Mouse (Mus musculus) frontal cortex, postnatal 10 days (tissue): ENCODE measurements around the gene Cyp4f16.
"Not testable (repeated sequence)": the region's sequence is repeated elsewhere in the genome, so short reads cannot be mapped to it uniquely, and the experiment has no call there.

ENCODE experiments used
- DNase-seq, 2 experiments: peaks; one replicate each; pipeline ENCODE4 v3.0.0; 2022; ENCODE audit warnings: low spot score in 2 of 2, mixed read lengths in 1 of 2

Cyp4f16 gene

DNA sequence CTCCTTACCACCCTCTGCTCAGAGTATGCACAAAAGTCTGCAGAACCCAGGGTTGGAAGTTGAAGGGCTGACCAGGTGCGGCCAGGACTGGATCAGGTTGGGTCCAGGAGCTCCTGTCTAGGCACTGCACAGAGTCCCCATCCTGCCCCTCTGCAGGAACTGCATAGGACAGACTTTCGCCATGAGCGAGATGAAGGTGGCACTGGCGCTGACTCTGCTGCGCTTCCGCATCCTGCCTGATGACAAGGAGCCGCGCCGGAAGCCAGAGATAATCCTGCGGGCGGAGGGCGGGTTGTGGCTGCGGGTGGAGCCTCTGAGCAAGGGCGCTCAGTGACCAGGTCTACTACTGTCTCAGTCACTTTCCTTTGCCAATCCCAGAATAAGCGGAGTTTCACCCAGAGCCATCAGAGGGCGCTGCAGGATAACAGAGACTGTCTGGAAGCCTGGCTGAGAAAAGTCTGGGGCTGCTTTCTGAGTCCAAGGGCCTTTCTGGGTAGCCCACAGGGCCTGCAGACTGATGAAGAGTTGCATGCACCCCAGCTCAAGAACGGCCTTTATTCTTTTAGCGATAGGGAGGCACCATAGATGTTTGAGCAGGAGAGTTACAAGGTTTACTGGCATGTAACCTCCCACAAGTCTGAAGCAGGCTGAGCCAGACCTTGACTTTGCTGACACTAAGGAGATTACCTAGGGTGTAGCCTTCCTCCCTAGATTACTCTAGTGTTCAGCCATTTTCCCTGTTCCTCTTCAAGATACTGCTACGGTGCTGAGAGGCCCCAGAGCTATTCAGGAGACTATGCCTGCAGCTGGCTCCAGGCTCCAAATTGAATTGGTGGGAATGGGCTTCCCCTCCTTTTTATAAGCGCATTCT is 14.8 kb downstream of the Cyp4f16 start:
- peak; percentile 72 to 80 for DNase-seq

DNA sequence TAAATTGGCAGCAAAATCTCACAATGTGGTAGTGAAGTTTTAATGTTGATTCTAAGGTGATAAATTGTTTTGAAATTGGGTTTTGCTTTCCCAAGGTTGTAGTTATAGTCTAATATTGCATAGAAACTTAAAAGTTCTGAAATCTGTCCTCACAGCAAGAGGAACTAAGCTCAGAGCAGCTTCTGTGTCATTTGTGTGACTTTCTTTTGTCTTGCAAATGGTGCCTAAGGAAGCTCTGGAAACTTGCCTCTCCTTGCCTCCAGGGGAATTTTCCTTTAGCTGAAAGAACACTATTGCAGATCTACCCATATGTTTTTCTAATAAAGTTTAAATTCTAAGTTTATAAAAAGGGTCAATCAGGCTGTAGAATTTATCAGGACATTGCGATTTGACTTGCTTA is 16.7 kb downstream of the Cyp4f16 start:
- DNase-seq, result not testable (repeated sequence)

DNA sequence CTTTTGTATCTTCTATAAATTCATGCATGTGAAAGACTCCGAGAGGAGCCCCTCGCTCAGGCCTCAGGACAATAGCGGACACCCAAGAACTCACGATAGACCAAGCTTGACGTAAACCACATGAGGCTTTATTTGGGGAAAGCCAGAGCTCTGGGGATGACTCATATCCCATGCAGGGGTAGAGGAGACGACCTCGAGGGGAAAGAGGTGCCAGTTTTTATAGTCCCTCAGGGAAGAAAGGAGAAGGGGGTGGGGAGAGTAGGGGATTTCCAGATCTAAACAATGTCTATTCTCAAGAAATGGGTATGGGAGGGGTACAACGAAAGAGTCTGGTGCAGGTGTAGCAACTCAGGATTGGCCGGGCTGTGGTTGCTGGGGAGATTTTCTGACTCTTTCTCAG is 18.0 kb downstream of the Cyp4f16 start:
- DNase-seq, result not testable (repeated sequence)

DNA sequence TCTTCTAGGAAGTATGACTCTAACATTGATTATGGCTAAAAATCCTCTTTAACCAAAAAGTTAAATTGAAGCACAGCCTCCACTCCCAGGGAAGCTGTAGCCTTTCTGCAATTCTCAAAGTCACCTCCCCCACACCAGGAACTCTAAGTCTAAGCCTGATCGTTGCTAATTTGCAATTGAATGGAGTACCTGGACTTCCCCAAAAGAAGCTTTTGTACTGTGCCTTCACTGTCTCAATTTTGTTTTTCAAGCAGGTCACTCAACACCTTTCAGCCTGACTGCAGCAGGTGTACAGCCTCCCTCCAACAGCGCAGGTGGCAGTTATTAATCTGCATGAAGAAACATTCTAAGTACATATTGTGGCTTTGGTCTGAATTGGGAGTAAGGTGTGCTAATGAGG is 26.9 kb downstream of the Cyp4f16 start:
- DNase-seq, result not testable (repeated sequence)

DNA sequence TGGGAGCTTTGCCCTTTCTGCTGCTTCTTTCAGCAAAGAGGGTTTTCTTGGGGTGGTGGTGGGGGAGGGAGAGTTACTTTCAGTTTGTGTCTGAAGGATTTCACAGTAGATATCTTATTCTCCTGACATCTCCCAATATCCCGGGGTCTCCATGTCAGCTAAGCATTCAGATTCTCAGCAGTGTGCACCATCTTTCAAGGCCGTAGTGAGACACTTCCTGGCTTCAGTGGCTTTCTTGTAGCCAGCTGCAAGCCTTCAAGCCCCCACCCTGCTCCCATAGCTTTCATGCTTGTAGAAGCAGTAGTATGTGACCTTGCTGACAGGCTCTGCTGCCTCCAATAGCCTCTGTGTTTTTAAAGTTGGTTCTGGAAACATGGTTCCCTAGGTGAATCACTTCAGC is 36.9 kb downstream of the Cyp4f16 start:
- DNase-seq, result not testable (repeated sequence)

DNA sequence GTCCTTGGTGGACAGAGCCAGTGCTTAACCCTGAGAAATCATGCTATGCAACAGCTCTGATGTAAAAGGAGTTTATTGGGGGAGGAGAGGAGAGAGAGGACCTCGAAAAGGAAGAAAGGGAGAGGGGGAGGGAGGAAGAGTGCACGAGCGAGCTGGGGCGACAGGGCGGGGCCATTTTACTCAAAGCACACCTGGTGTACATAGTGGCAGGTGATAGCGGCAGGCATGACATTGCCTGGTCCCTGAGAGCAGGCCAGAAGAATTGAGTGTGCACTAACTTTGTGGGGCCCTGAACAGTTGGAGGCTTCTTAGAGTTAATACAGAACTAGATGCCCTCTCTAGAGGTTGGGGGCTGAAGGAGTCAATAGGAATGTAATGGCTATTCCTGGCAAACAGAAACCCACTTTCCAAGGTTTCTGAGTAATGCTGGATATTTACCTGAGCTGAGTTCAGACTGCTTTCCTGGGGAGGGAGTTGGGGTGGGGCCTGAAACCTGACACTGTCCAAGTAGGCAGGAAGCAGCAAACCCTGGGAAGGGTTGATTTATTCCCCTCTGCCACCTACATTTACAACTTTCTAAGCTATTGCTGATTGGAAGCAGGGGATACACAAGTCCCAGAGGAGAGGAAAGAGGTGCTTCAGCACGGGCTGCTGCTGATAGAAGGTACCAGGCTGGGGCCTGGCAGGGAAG is 41.3 kb downstream of the Cyp4f16 start:
- no peak for DNase-seq

DNA sequence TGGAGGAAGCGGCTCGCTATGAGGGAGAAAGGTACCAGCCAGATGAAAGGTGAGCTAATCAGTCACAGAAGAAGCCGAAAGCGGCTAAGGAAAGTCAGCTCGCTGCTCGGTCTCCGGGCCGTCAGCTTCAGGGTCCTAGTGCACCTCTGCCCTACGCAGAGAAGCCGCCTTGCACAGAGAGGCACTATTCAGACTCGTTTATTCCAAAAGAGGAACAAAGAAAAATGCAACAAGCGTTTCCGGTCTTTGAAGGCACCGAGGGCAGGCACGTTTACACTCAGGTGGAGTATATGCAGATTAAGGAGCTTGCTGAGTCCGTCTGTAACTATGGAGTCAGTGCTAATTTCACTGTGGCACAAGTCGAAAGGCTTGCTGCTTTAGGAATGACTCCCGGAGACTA is 60.1 kb downstream of the Cyp4f16 start:
- DNase-seq, result no peak
